Mouse (Mus musculus): Measurements from ENCODE around the gene Slco4c1.

Gene Slco4c1

GRCm38 (mm10) chr1:96768264-96768663, 103.7 kb downstream of the Slco4c1 start:
- no peak for DNase-seq (ENCODE audit: low read depth)

GRCm38 (mm10) chr1:96766535-96766934, 105.4 kb downstream of the Slco4c1 start:
- no peak for DNase-seq (ENCODE audit: low read depth)
